Mouse (Mus musculus) liver, adult (tissue): Measurements from ENCODE around the gene Btbd9.

Source experiments
- GATA4 ChIP-seq: IDR thresholded peaks from 2 replicates; pipeline ENCODE4 v1.6.1; 2014; ENCODE audit warnings: mild to moderate bottlenecking, low read length; ENCODE audit not compliant: insufficient replicate concordance

The Btbd9 gene

GRCm38 (mm10) chr17:30214393-30214792 lies 361.9 kb downstream of the Btbd9 start:
- TF ChIP-seq GATA4 = peak; percentile 56; the same call in 1 of the 2 replicates

- no peak for TF ChIP-seq GATA4
Observed at GRCm38 (mm10) chr17:30213371-30213770, 362.9 kb downstream of the Btbd9 start.

GRCm38 (mm10) chr17:30212647-30213046 lies 363.6 kb downstream of the Btbd9 start:
- no peak for TF ChIP-seq GATA4

- TF ChIP-seq GATA4 = no peak
Observed at GRCm38 (mm10) chr17:30210936-30211335, 365.4 kb downstream of the Btbd9 start.

GRCm38 (mm10) chr17:30210262-30210661 lies 366.0 kb downstream of the Btbd9 start:
- no peak for TF ChIP-seq GATA4

GRCm38 (mm10) chr17:30205062-30205825 lies 371.0 kb downstream of the Btbd9 start:
- TF ChIP-seq GATA4 = no peak

GRCm38 (mm10) chr17:30200283-30200682 lies 376.0 kb downstream of the Btbd9 start:
- no peak for TF ChIP-seq GATA4

- no peak for TF ChIP-seq GATA4
Observed at GRCm38 (mm10) chr17:30199374-30200247, 376.7 kb downstream of the Btbd9 start.

GRCm38 (mm10) chr17:30198422-30198821 lies 377.9 kb downstream of the Btbd9 start:
- TF ChIP-seq GATA4 = no peak

GRCm38 (mm10) chr17:30197280-30198030 lies 378.8 kb downstream of the Btbd9 start:
- no peak for TF ChIP-seq GATA4

GRCm38 (mm10) chr17:30196401-30197279 lies 379.6 kb downstream of the Btbd9 start:
- TF ChIP-seq GATA4 = no peak

- TF ChIP-seq GATA4 = no peak
Observed at GRCm38 (mm10) chr17:30195591-30196183, 380.6 kb downstream of the Btbd9 start.

- no peak for TF ChIP-seq GATA4
Observed at GRCm38 (mm10) chr17:30194629-30195445, 381.5 kb downstream of the Btbd9 start.

GRCm38 (mm10) chr17:30194091-30194490 lies 382.2 kb downstream of the Btbd9 start:
- no peak for TF ChIP-seq GATA4

- no peak for TF ChIP-seq GATA4
Observed at GRCm38 (mm10) chr17:30193615-30194014, 382.7 kb downstream of the Btbd9 start.
